Mouse (Mus musculus): ENCODE measurements at regions not wholly inside any gene's neighbourhood (a gene's known extent, or its start where the extent isn't known, plus 50 kb on each side); places are given as distances from the start of the nearest gene placed in this dataset.

- Histone ChIP-seq H3K9me3 (replicated peaks) (no peaks in the 10 kb centered on the region), H3K27ac (no peak overlapping the region), H3K4me2 (no peak overlapping the region), H3K4me3 (no peak overlapping the region), H3K36me3 (no peaks in the 10 kb centered on the region), H3K4me1 (replicated peaks) (no peaks in the 10 kb centered on the region), H3K9ac (no peak overlapping the region), H3K27me3 (no peaks in the 10 kb centered on the region)
- 72% methylated on average over 2 of the region's 2 CpGs for WGBS
- no peak for ATAC-seq (replicated peaks; ENCODE audit: insufficient number of reproducible peaks, insufficient read depth, low FRiP score, low read depth)
Observed at GRCm38 (mm10) chr1:71996828-71997227, 215.3 kb downstream of the Mreg start.

- Histone ChIP-seq H3K9ac (no peak overlapping the region), H3K9me3 (replicated peaks) (no peaks in the 10 kb centered on the region), H3K4me2 (no peak overlapping the region), H3K36me3 (no peaks in the 10 kb centered on the region), H3K27ac (no peak overlapping the region), H3K4me1 (replicated peaks) (no peaks in the 10 kb centered on the region), H3K4me3 (no peak overlapping the region), H3K27me3 (no peaks in the 10 kb centered on the region)
- WGBS = 75% methylated on average over 7 of the region's 7 CpGs
- no peak for ATAC-seq (replicated peaks; ENCODE audit: insufficient number of reproducible peaks, insufficient read depth, low FRiP score, low read depth)
Observed at GRCm38 (mm10) chr1:71996234-71996619, 215.9 kb downstream of the Mreg start.

GRCm38 (mm10) chr1:71995573-71996233, 216.4 kb downstream of the Mreg start:
- H3K36me3 ChIP-seq = no peaks in the 10 kb centered on the region
- no peak for ATAC-seq (replicated peaks; ENCODE audit: insufficient number of reproducible peaks, insufficient read depth, low FRiP score, low read depth)
- WGBS = 76% methylated on average over 16 of the region's 16 CpGs

GRCm38 (mm10) chr1:71990936-71991335, 221.2 kb downstream of the Mreg start:
- H3K9me3 ChIP-seq (replicated peaks) = no peaks in the 10 kb centered on the region
- no peak overlapping the region for H3K4me2 ChIP-seq
- H3K4me1 ChIP-seq (replicated peaks) = no peaks in the 10 kb centered on the region
- no peak for ATAC-seq (replicated peaks; ENCODE audit: insufficient number of reproducible peaks, insufficient read depth, low FRiP score, low read depth)
- H3K9ac ChIP-seq = no peak overlapping the region
- no peaks in the 10 kb centered on the region for H3K27me3 ChIP-seq
- no peak overlapping the region for H3K4me3 ChIP-seq
- H3K36me3 ChIP-seq = no peaks in the 10 kb centered on the region
- 85% methylated on average over 3 of the region's 3 CpGs for WGBS
- H3K27ac ChIP-seq = no peak overlapping the region

More at GRCm38 (mm10) chr1:71995573-71996233, 216.4 kb downstream of the Mreg start:
- Histone ChIP-seq H3K4me3 (no peak overlapping the region), H3K4me2 (no peak overlapping the region), H3K4me1 (replicated peaks) (no peaks in the 10 kb centered on the region), H3K27me3 (no peaks in the 10 kb centered on the region), H3K9ac (no peak overlapping the region), H3K27ac (no peak overlapping the region), H3K9me3 (replicated peaks) (no peaks in the 10 kb centered on the region)

- no peak overlapping the region for H3K9ac ChIP-seq
- WGBS = 91% methylated on average over 3 of the region's 3 CpGs
- H3K4me3 ChIP-seq = no peak overlapping the region
- no peak overlapping the region for H3K4me2 ChIP-seq
- no peaks in the 10 kb centered on the region for H3K4me1 ChIP-seq (replicated peaks)
- H3K27ac ChIP-seq = no peak overlapping the region
- ATAC-seq (replicated peaks; ENCODE audit: insufficient number of reproducible peaks, insufficient read depth, low FRiP score, low read depth) = no peak
- H3K36me3 ChIP-seq = no peaks in the 10 kb centered on the region
- no peaks in the 10 kb centered on the region for H3K9me3 ChIP-seq (replicated peaks)
- H3K27me3 ChIP-seq = no peaks in the 10 kb centered on the region
Observed at GRCm38 (mm10) chr1:71988086-71988485, 224.0 kb downstream of the Mreg start.

- H3K9me3 ChIP-seq (replicated peaks) = no peaks in the 10 kb centered on the region
- H3K4me3 ChIP-seq = no peak overlapping the region
- ATAC-seq (replicated peaks; ENCODE audit: insufficient number of reproducible peaks, insufficient read depth, low FRiP score, low read depth) = no peak
- no peaks in the 10 kb centered on the region for H3K4me1 ChIP-seq (replicated peaks)
- H3K4me2 ChIP-seq = no peak overlapping the region
- H3K27ac ChIP-seq = no peak overlapping the region
- H3K9ac ChIP-seq = no peak overlapping the region
- no peaks in the 10 kb centered on the region for H3K36me3 ChIP-seq
- no peaks in the 10 kb centered on the region for H3K27me3 ChIP-seq
- 67% methylated on average over 1 of the region's 1 CpGs for WGBS
Observed at GRCm38 (mm10) chr1:71986047-71986446, 226.1 kb downstream of the Mreg start.

GRCm38 (mm10) chr1:71983786-71984185, 228.3 kb downstream of the Mreg start:
- H3K9ac ChIP-seq = no peak overlapping the region
- H3K27me3 ChIP-seq = no peaks in the 10 kb centered on the region
- WGBS = 81% methylated on average over 7 of the region's 7 CpGs

GRCm38 (mm10) chr1:71982423-71983262, 229.5 kb downstream of the Mreg start:
- Histone ChIP-seq H3K9ac (no peak overlapping the region), H3K9me3 (replicated peaks) (no peaks in the 10 kb centered on the region), H3K4me1 (replicated peaks) (no peaks in the 10 kb centered on the region), H3K4me2 (no peak overlapping the region), H3K4me3 (no peak overlapping the region), H3K27ac (no peak overlapping the region), H3K36me3 (no peaks in the 10 kb centered on the region), H3K27me3 (no peaks in the 10 kb centered on the region)
- WGBS = 72% methylated on average over 5 of the region's 5 CpGs
- ATAC-seq (replicated peaks; ENCODE audit: insufficient number of reproducible peaks, insufficient read depth, low FRiP score, low read depth) = no peak

More at GRCm38 (mm10) chr1:71983786-71984185, 228.3 kb downstream of the Mreg start:
- Histone ChIP-seq H3K4me1 (replicated peaks) (no peaks in the 10 kb centered on the region), H3K4me2 (no peak overlapping the region), H3K9me3 (replicated peaks) (no peaks in the 10 kb centered on the region), H3K4me3 (no peak overlapping the region), H3K27ac (no peak overlapping the region), H3K36me3 (no peaks in the 10 kb centered on the region)
- ATAC-seq (replicated peaks; ENCODE audit: insufficient number of reproducible peaks, insufficient read depth, low FRiP score, low read depth) = no peak

- no peak overlapping the region for H3K4me3 ChIP-seq
- no peaks in the 10 kb centered on the region for H3K4me1 ChIP-seq (replicated peaks)
- 63% methylated on average over 4 of the region's 4 CpGs for WGBS
- no peak for ATAC-seq (replicated peaks; ENCODE audit: insufficient number of reproducible peaks, insufficient read depth, low FRiP score, low read depth)
- H3K4me2 ChIP-seq = no peak overlapping the region
- no peak overlapping the region for H3K9ac ChIP-seq
- H3K9me3 ChIP-seq (replicated peaks) = no peaks in the 10 kb centered on the region
- no peaks in the 10 kb centered on the region for H3K27me3 ChIP-seq
- no peak overlapping the region for H3K27ac ChIP-seq
- H3K36me3 ChIP-seq = no peaks in the 10 kb centered on the region
Observed at GRCm38 (mm10) chr1:71980624-71981023, 231.5 kb downstream of the Mreg start.

GRCm38 (mm10) chr1:71979261-71979660, 232.8 kb downstream of the Mreg start:
- Histone ChIP-seq H3K4me3 (no peak overlapping the region), H3K27me3 (no peaks in the 10 kb centered on the region)
- 71% methylated on average over 4 of the region's 4 CpGs for WGBS

GRCm38 (mm10) chr1:71977361-71977760, 234.7 kb downstream of the Mreg start:
- no peak overlapping the region for H3K27ac ChIP-seq
- no peak overlapping the region for H3K9ac ChIP-seq
- no peak for ATAC-seq (replicated peaks; ENCODE audit: insufficient number of reproducible peaks, insufficient read depth, low FRiP score, low read depth)
- no peak overlapping the region for H3K4me2 ChIP-seq
- WGBS = 78% methylated on average over 5 of the region's 5 CpGs
- H3K9me3 ChIP-seq (replicated peaks) = no peaks in the 10 kb centered on the region
- H3K4me1 ChIP-seq (replicated peaks) = no peaks in the 10 kb centered on the region
- H3K27me3 ChIP-seq = no peaks in the 10 kb centered on the region
- H3K36me3 ChIP-seq = no peaks in the 10 kb centered on the region
- H3K4me3 ChIP-seq = no peak overlapping the region

More at GRCm38 (mm10) chr1:71979261-71979660, 232.8 kb downstream of the Mreg start:
- Histone ChIP-seq H3K9ac (no peak overlapping the region), H3K27ac (no peak overlapping the region), H3K4me1 (replicated peaks) (no peaks in the 10 kb centered on the region), H3K9me3 (replicated peaks) (no peaks in the 10 kb centered on the region), H3K36me3 (no peaks in the 10 kb centered on the region), H3K4me2 (no peak overlapping the region)
- no peak for ATAC-seq (replicated peaks; ENCODE audit: insufficient number of reproducible peaks, insufficient read depth, low FRiP score, low read depth)

GRCm38 (mm10) chr1:71974715-71975114, 237.4 kb downstream of the Mreg start:
- H3K4me3 ChIP-seq = no peak overlapping the region
- 55% methylated on average over 4 of the region's 4 CpGs for WGBS
- no peak overlapping the region for H3K4me2 ChIP-seq
- no peak overlapping the region for H3K9ac ChIP-seq
- no peaks in the 10 kb centered on the region for H3K36me3 ChIP-seq
- H3K27me3 ChIP-seq = no peaks in the 10 kb centered on the region
- H3K4me1 ChIP-seq (replicated peaks) = no peaks in the 10 kb centered on the region
- ATAC-seq (replicated peaks; ENCODE audit: insufficient number of reproducible peaks, insufficient read depth, low FRiP score, low read depth) = no peak
- no peaks in the 10 kb centered on the region for H3K9me3 ChIP-seq (replicated peaks)
- H3K27ac ChIP-seq = no peak overlapping the region
